Mouse (Mus musculus) kidney, embryonic 15.5 days (tissue): Measurements from ENCODE around the gene 2310061N02Rik. TPM values are rescaled to one million over a fixed set of nuclear protein-coding genes. Genes with fewer than 3 reads are reported as not detected.
A peak's percentile ranks its signal among the peaks of the same experiment; 100 is the strongest.
"Not testable (repeated sequence)": the region's sequence is repeated elsewhere in the genome, so short reads cannot be mapped to it uniquely, and the experiment has no call there.

Source experiments
- ATAC-seq: fragments of 200-750 bp; cut with Nextera tagmentation; replicated peaks from 2 replicates; pipeline ENCODE4 v1.8.0; 2017; ENCODE audit warnings: moderate TSS enrichment; ENCODE audit not compliant: low FRiP score
- H3K27ac ChIP-seq: fragments of 300-500 bp; sonication (generic); 2 replicates; pipeline ENCODE4 v1.5.1; 2015; ENCODE audit warnings: mild to moderate bottlenecking, inconsistent platforms
- H3K27me3 ChIP-seq: fragments of 300-500 bp; sonication (generic); 2 replicates; pipeline ENCODE4 v1.6.1; 2015; ENCODE audit warnings: inconsistent platforms
- H3K36me3 ChIP-seq: fragments of 300-500 bp; sonication (generic); 2 replicates; pipeline ENCODE4 v1.6.1; 2015; ENCODE audit warnings: inconsistent platforms
- H3K4me1 ChIP-seq: fragments of 300-500 bp; sonication (generic); 2 replicates; pipeline ENCODE4 v1.6.1; 2015; ENCODE audit warnings: inconsistent platforms
- H3K4me2 ChIP-seq: fragments of 300-500 bp; sonication (generic); 2 replicates; pipeline ENCODE4 v1.6.1; 2015; ENCODE audit warnings: moderate library complexity, mild to moderate bottlenecking, inconsistent platforms
- H3K4me3 ChIP-seq: fragments of 300-500 bp; sonication (generic); replicated peaks from 2 replicates; pipeline ENCODE4 v1.5.1; 2015; ENCODE audit warnings: mild to moderate bottlenecking, inconsistent platforms
- H3K9ac ChIP-seq: fragments of 300-500 bp; sonication (generic); 2 replicates; pipeline ENCODE4 v1.6.1; 2015; ENCODE audit warnings: mild to moderate bottlenecking, inconsistent platforms
- H3K9me3 ChIP-seq: fragments of 300-500 bp; sonication (generic); replicated peaks from 2 replicates; pipeline ENCODE4 v1.6.1; 2016; ENCODE audit warnings: inconsistent platforms
- WGBS: fragments of 180-500 bp; shearing (Covaris S2); methylation state at CpG from one replicate; pipeline ENCODE4 v1.1.7; 2015; ENCODE audit warnings: mixed read lengths; 5-methylcytosine and 5-hydroxymethylcytosine counted together
- polyA plus RNA-seq: library from polyadenylated mRNA; unstranded; fragments of >200 nt; fragmentation: Nextera tagmentation; extraction: Ambion mirVana; gene quantifications from 2 replicates; pipeline ENCODE4 v1.2.1, GENCODE M21; 2015

Gene 2310061N02Rik
- not detected in 2 replicates for polyA plus RNA-seq

- 87% methylated on average over 10 of the region's 10 CpGs for WGBS
- Histone ChIP-seq H3K4me2 (no peak within 1 kb of the TSS), H3K27me3 (no peaks in the 10 kb centered on the region), H3K4me1 (no peaks in the 10 kb centered on the region), H3K36me3 (no peaks in the 10 kb centered on the region), H3K27ac (no peak within 1 kb of the TSS), H3K9ac (no peak within 1 kb of the TSS), H3K9me3 (no peaks in the 10 kb centered on the region), H3K4me3 (no peak within 1 kb of the TSS)
- no peak for ATAC-seq
These were observed at the start of gene 2310061N02Rik for GRCm38 (mm10) chr16:88707496-88708012. Gene 2310061N02Rik (minus strand): TSS chr16:88707962.

GRCm38 (mm10) chr16:88751535-88751934 is 43.8 kb upstream of the 2310061N02Rik start, which contains the start of gene Krtap13:
Gene Krtap13 (minus strand): TSS chr16:88751635.
- H3K27ac ChIP-seq, H3K9me3 ChIP-seq, H3K36me3 ChIP-seq, H3K27me3 ChIP-seq, H3K4me3 ChIP-seq, H3K9ac ChIP-seq, ATAC-seq, H3K4me1 ChIP-seq, H3K4me2 ChIP-seq: not testable (repeated sequence)
- WGBS: 76% methylated on average over 3 of the region's 3 CpGs

- Histone ChIP-seq H3K27me3 (no peaks in the 10 kb centered on the region), H3K4me1 (no peaks in the 10 kb centered on the region), H3K9ac (no peak overlapping the region), H3K4me3 (no peak overlapping the region), H3K9me3 (no peaks in the 10 kb centered on the region), H3K27ac (no peak overlapping the region), H3K4me2 (no peak overlapping the region), H3K36me3 (no peaks in the 10 kb centered on the region)
- ATAC-seq: no peak
- WGBS: 56% methylated on average over 4 of the region's 4 CpGs
These were observed 40.2 kb upstream of the 2310061N02Rik start for GRCm38 (mm10) chr16:88747943-88748342.

DNA sequence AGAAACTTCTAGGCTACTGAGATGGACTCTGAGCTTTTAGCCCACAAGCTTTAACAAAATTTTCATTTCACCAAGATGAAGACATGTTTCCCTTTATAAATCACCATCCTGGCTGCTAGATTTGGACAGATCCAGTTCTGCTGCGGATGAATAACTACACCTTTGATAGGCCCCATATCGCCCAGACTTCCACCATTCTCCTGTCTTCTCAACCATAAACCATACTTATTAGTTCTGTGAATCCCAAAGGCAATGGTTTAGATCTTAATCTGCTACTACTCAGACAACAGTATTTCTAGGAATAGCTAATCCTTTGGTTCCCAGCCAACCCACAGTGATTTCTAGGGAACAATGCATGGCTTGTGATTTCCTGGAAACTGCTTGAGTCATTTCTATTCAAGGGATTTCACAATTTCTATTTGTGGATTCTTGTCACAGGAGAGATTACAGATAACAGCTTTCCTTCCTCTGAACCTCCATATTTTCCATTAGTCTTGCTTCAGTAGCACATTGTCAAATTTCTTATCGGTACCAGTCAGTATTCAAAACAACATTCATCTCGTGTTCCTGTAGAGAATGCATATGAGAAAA is 37.1 kb upstream of the 2310061N02Rik start:
- no peak overlapping the region for H3K4me2 ChIP-seq
- no peaks in the 10 kb centered on the region for H3K36me3 ChIP-seq
- no peaks in the 10 kb centered on the region for H3K4me1 ChIP-seq
- ATAC-seq: 0 out of 2 replicates have a peak, but pooled peaks have one; percentile 43
- no peak overlapping the region for H3K27ac ChIP-seq
- 52% methylated on average over 4 of the region's 4 CpGs for WGBS
- H3K9ac ChIP-seq: no peak overlapping the region
- H3K27me3 ChIP-seq: no peaks in the 10 kb centered on the region
- H3K9me3 ChIP-seq: no peaks in the 10 kb centered on the region
- H3K4me3 ChIP-seq: no peak overlapping the region

DNA sequence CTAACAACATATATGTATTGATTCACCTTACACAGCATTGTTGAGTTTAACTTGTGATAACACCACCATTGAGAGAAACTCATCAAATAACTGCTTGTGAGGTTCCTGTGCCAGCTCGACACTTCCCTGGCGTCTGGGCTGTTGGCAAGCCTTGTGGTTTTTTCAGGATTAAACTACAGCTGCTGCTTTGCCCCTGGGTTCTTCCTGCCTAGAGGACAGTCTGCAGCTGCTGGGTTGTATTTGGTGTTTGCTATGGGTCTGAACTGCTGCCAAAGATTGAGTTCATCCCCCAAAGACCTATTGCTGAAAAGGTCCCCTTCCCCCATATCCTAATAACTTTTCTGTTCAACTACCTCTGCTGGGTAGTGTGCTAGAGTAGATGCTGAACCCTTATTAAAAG is 27.6 kb upstream of the 2310061N02Rik start:
- ATAC-seq: no peak
- Histone ChIP-seq H3K9ac (no peak overlapping the region), H3K4me3 (no peak overlapping the region), H3K4me1 (no peaks in the 10 kb centered on the region), H3K4me2 (no peak overlapping the region), H3K27me3 (no peaks in the 10 kb centered on the region), H3K27ac (no peak overlapping the region), H3K9me3 (no peaks in the 10 kb centered on the region), H3K36me3 (no peaks in the 10 kb centered on the region)
- WGBS: 77% methylated on average over 2 of the region's 2 CpGs

DNA sequence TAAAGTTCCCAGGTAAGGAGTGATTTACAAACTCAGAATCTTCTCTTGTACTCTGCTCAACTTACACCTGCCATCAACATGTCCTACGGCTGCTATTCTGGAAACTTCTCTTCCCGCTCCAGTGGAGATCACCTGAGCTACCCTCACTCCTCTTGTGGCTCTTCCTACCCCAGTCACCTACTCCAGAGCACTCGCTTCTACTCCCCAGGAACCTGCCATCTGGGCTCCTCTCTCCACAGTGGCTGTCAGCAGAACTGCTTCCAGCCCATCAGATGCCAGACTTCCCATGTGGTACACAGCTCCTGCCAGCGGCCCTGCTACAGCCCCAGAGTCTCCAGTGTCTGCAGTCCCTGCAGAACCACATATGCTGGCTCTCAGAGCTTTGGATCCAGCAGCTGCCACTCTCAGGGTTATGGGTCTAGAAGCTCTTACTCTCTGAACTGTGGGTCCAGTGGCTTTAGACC is 21.1 kb upstream of the 2310061N02Rik start, which contains the start of gene Krtap13-1:
Gene Krtap13-1 (plus strand): TSS at position 51 of the 464 bp plus-strand sequence.
- H3K4me1 ChIP-seq: no peaks in the 10 kb centered on the region
- H3K27ac ChIP-seq: no peak within 1 kb of the TSS
- H3K27me3 ChIP-seq: no peaks in the 10 kb centered on the region
- no peak within 1 kb of the TSS for H3K9ac ChIP-seq
- no peak for ATAC-seq
- WGBS: 82% methylated on average over 4 of the region's 4 CpGs
- no peaks in the 10 kb centered on the region for H3K9me3 ChIP-seq
- H3K4me3 ChIP-seq: no peak within 1 kb of the TSS
- H3K36me3 ChIP-seq: no peaks in the 10 kb centered on the region
- no peak within 1 kb of the TSS for H3K4me2 ChIP-seq

- H3K36me3 ChIP-seq: no peaks in the 10 kb centered on the region
- H3K27ac ChIP-seq: no peak overlapping the region
- no peak for ATAC-seq
- H3K4me1 ChIP-seq: no peaks in the 10 kb centered on the region
- WGBS: 17% methylated on average over 1 of the region's 1 CpGs
- no peak overlapping the region for H3K9ac ChIP-seq
- no peak overlapping the region for H3K4me3 ChIP-seq
- no peaks in the 10 kb centered on the region for H3K9me3 ChIP-seq
- H3K4me2 ChIP-seq: no peak overlapping the region
- no peaks in the 10 kb centered on the region for H3K27me3 ChIP-seq
These were observed 12.3 kb upstream of the 2310061N02Rik start for GRCm38 (mm10) chr16:88720031-88720430.

DNA sequence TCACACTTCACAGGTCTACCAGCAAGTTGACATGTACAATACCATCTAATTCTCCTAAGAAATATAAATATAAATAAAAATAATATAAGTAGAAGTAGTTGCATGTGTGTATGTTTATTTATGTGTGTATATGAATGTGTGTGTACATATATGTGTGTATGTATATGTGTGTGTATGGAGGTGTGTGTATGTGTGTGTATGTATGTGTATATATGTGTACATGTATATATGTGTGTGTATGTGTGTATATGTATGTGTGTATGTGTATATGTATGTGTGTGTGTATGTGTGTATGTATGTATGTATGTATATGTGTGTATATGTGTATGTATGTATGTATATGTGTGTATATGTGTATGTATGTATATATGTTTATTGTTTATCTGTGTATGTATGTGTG is 8.8 kb upstream of the 2310061N02Rik start:
- no peaks in the 10 kb centered on the region for H3K9me3 ChIP-seq
- H3K36me3 ChIP-seq: no peaks in the 10 kb centered on the region
- no peak for ATAC-seq
- no peaks in the 10 kb centered on the region for H3K4me1 ChIP-seq
- no peaks in the 10 kb centered on the region for H3K27me3 ChIP-seq
- no peak overlapping the region for H3K4me3 ChIP-seq
- H3K27ac ChIP-seq: no peak overlapping the region
- no peak overlapping the region for H3K4me2 ChIP-seq
- no peak overlapping the region for H3K9ac ChIP-seq

GRCm38 (mm10) chr16:88711245-88711644 is 3.5 kb upstream of the 2310061N02Rik start:
- ATAC-seq: no peak
- no peak overlapping the region for H3K27ac ChIP-seq
- H3K36me3 ChIP-seq: no peaks in the 10 kb centered on the region
- no peak overlapping the region for H3K9ac ChIP-seq
- no peaks in the 10 kb centered on the region for H3K4me1 ChIP-seq
- no peaks in the 10 kb centered on the region for H3K27me3 ChIP-seq
- H3K4me2 ChIP-seq: no peak overlapping the region
- H3K9me3 ChIP-seq: no peaks in the 10 kb centered on the region
- WGBS: 91% methylated on average over 6 of the region's 6 CpGs
- H3K4me3 ChIP-seq: no peak overlapping the region

- H3K4me1 ChIP-seq: no peaks in the 10 kb centered on the region
- no peak overlapping the region for H3K4me2 ChIP-seq
- H3K27me3 ChIP-seq: no peaks in the 10 kb centered on the region
- no peak overlapping the region for H3K9ac ChIP-seq
- H3K9me3 ChIP-seq: no peaks in the 10 kb centered on the region
- H3K4me3 ChIP-seq: no peak overlapping the region
- 77% methylated on average over 4 of the region's 4 CpGs for WGBS
- H3K27ac ChIP-seq: no peak overlapping the region
- 0 out of 2 replicates have a peak, but pooled peaks have one; percentile 12 for ATAC-seq
- no peaks in the 10 kb centered on the region for H3K36me3 ChIP-seq
These were observed 3.0 kb upstream of the 2310061N02Rik start for GRCm38 (mm10) chr16:88710757-88711156.

DNA sequence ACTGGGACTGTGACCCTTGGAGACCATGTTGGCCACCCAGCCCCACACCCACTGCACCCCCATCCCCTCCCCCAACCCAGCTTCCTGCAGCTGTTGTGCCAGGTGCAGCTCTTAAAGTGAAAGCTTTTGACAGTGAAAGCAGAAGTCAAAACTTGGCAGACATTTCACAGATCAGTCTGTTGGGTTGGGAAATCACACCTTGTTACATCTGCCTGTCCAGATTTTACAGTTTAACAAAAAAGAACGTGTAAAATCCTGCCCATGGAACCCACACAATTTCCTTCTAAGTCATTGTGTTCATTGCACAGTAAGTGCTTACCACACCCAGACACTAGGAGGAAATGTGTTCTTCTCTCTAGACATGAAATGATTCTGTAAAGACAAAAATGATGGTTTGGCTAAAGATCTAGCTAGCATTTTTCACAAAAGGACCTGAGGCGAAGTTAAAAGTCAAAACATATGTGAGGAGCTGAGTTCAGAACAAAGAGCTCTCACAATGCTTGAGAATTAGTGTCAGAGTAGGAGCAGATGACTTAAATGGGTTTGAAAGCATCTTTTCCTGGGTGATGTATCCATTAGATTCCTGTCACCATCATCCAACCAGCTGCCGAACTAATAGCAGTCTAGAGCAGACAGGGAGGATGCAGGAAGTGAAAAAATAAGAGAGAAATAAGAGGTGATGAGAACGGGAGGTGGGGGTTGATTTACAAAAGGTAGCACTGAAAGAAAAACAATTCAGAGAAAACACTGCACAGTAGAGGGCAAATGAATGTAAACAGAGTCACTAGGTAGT is 6.5 kb downstream of the 2310061N02Rik start:
- no peak overlapping the region for H3K9ac ChIP-seq
- H3K4me1 ChIP-seq: 0 out of 2 replicates have a peak, but pooled peaks cover 3% of the 10 kb centered on the region
- H3K27me3 ChIP-seq: no peaks in the 10 kb centered on the region
- no peak overlapping the region for H3K4me3 ChIP-seq
- H3K27ac ChIP-seq: 0 out of 2 replicates have a peak overlapping the region, but pooled peaks have one; percentile 13
- H3K9me3 ChIP-seq: no peaks in the 10 kb centered on the region
- H3K36me3 ChIP-seq: no peaks in the 10 kb centered on the region
- WGBS: 43% methylated on average over 4 of the region's 4 CpGs
- H3K4me2 ChIP-seq: no peak overlapping the region
- ATAC-seq: no peak

GRCm38 (mm10) chr16:88696256-88696655 is 11.5 kb downstream of the 2310061N02Rik start:
- WGBS: 62% methylated on average over 4 of the region's 4 CpGs
- Histone ChIP-seq H3K4me3 (no peak overlapping the region), H3K36me3 (no peaks in the 10 kb centered on the region), H3K27me3 (no peaks in the 10 kb centered on the region), H3K4me2 (no peak overlapping the region), H3K9ac (no peak overlapping the region), H3K27ac (no peak overlapping the region), H3K9me3 (no peaks in the 10 kb centered on the region), H3K4me1 (0 out of 2 replicates have a peak, but pooled peaks cover 3% of the 10 kb centered on the region)
- no peak for ATAC-seq
